Mouse (Mus musculus): ENCODE measurements around the gene Tmco3. TPM values are rescaled to one million over a fixed set of nuclear protein-coding genes. Genes with fewer than 3 reads are reported as not detected.

The Tmco3 gene
- total and polyA plus RNA-seq, 2 experiments from 2014 or later: 10.8 to 16.7 TPM

DNA sequence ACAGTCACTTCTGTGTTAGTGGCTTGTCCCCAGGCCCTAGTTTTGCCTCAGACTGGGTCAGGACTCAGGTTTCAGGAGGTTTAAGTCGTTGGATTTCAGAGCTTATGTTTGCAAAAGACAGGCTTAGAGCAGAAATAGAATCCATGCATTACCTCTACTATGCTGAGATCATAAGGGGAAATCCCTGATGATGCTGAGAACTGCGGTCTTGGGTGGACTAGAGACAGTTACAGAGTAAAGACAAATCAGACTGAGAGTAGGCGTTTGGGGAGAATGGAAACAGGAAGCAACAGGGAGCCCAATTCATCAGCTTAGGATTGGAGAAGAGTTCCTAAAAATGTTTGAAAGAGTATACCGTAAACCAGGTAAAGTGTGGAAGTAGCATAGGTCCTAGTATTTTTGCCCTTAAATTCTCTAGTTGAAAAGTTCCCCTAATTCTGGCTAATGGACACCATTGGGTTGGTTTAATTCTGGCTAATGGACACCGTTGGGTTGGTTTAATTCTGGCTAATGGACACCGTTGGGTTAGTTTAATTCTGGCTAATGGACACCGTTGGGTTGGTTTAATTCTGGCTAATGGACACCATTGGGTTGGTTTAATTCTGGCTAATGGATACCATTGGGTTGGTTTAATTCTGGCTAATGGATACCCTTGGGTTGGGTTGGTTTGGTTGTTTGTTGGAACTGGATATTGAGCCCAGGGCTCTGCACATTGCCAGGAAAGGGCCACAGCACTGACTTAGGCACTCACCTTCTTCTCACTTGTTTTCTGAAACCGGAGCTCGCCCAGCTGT is 5.9 kb downstream of the Tmco3 start:
- no peak overlapping the region for H3K4me2 ChIP-seq (ENCODE audit: low read depth, low read length)
- H3K27ac ChIP-seq (ENCODE audit: low read depth): no peak overlapping the region
- no peak overlapping the region for H3K9ac ChIP-seq (replicated peaks; ENCODE audit: low read depth, low read length)
- H3K9me3 ChIP-seq (replicated peaks; ENCODE audit: control insufficient read depth, low read length): no peaks in the 10 kb centered on the region
- TF ChIP-seq CTCF (IDR thresholded peaks at IDR 0.05; ENCODE audit: low read depth): no peak
- no peak for TF ChIP-seq EP300 (IDR thresholded peaks at IDR 0.05; ENCODE audit: low read depth)
- WGBS: 91% methylated on average over 9 of the region's 9 CpGs
- no peak for ATAC-seq (ENCODE audit: insufficient read depth, low read depth)
- no peak for DNase-seq (ENCODE audit: low spot score)
- H3K4me1 ChIP-seq (ENCODE audit: control insufficient read depth, insufficient read depth): no peaks in the 10 kb centered on the region
- H3K36me3 ChIP-seq (replicated peaks; ENCODE audit: control insufficient read depth, insufficient read depth, low read length): peaks cover 40% of the 10 kb centered on the region
- no peaks in the 10 kb centered on the region for H3K27me3 ChIP-seq (ENCODE audit: control insufficient read depth, insufficient read depth, low read length)
- H3K4me3 ChIP-seq (ENCODE audit: low read depth, low read length): no peak overlapping the region

DNA sequence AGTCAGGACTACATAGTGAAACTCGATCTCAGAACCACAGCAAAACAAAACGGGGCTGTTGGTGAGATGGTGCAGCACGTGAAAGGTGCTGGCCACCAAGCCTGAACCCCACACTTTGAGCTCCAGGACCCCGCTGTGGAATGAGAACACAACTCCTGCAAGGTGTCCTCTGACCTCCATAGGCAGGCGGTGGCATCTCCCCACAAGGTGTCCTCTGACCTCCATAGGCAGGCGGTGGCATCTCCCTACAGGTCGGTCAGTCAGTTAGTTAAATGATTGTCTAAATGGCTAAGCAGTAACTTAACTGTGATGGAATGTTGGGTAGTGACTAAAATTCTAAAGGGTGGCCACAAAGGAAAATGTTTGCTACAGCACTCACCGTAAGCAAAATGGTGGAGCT is 11.6 kb downstream of the Tmco3 start:
- no peak for ATAC-seq (ENCODE audit: insufficient read depth, low read depth)
- H3K9me3 ChIP-seq (replicated peaks; ENCODE audit: control insufficient read depth, low read length): no peaks in the 10 kb centered on the region
- H3K4me2 ChIP-seq (ENCODE audit: low read depth, low read length): no peak overlapping the region
- no peaks in the 10 kb centered on the region for H3K4me1 ChIP-seq (ENCODE audit: control insufficient read depth, insufficient read depth)
- H3K27me3 ChIP-seq (ENCODE audit: control insufficient read depth, insufficient read depth, low read length): no peaks in the 10 kb centered on the region
- H3K9ac ChIP-seq (replicated peaks; ENCODE audit: low read depth, low read length): no peak overlapping the region
- no peak for DNase-seq (ENCODE audit: low spot score)
- TF ChIP-seq CTCF (IDR thresholded peaks at IDR 0.05; ENCODE audit: low read depth) (no peak), EP300 (IDR thresholded peaks at IDR 0.05; ENCODE audit: low read depth) (no peak)
- 97% methylated on average over 8 of the region's 8 CpGs for WGBS
- no peak overlapping the region for H3K4me3 ChIP-seq (ENCODE audit: low read depth, low read length)
- H3K27ac ChIP-seq (ENCODE audit: low read depth): no peak overlapping the region
- H3K36me3 ChIP-seq (replicated peaks; ENCODE audit: control insufficient read depth, insufficient read depth, low read length): peaks cover 73% of the 10 kb centered on the region

DNA sequence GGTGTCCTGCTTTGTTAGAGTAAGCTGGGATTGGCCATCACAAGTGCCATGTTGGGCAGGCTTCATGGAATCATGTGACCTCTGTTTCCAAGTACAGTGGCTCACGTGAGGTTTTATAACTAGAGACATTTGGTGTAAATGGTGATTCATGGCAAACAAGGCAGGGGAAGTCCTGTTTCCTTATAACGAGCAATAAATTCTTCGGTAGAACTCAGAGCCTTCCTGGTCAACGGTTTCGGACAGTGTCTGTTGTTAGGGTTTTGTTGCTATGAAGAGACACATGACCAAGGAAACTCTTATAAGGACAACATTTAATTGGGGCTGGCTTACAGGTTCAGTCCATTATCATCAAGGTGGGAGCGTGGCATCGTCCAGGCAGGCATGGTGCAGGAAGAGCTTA is 13.0 kb downstream of the Tmco3 start:
- 92% methylated on average over 7 of the region's 7 CpGs for WGBS

DNA sequence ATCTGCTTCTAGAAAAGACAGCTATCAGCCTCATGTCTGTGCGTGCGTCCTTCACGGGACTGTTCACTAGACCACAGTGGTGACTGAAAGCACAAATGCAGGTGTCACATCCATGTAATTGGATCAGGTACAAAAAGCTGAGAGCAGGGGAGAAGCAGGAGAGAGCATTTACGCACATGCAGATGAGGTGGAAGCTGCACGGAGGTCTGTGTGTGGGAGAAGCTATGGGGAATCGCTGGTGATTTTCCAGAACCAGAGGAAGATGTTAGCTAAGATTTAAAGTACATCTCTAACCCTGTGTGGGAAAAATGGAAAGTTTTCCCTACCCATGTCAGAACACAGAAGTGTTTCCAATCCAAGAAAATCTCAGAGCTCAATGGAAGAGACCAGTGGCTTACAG is 17.5 kb downstream of the Tmco3 start:
- H3K27ac ChIP-seq (ENCODE audit: low read depth): no peak overlapping the region
- ATAC-seq (ENCODE audit: insufficient read depth, low read depth) (no peak), DNase-seq (ENCODE audit: low spot score) (no peak)
- H3K9me3 ChIP-seq (replicated peaks; ENCODE audit: control insufficient read depth, low read length): no peaks in the 10 kb centered on the region
- no peak overlapping the region for H3K4me2 ChIP-seq (ENCODE audit: low read depth, low read length)
- WGBS: 88% methylated on average over 6 of the region's 6 CpGs
- no peak for TF ChIP-seq CTCF (IDR thresholded peaks at IDR 0.05; ENCODE audit: low read depth)
- TF ChIP-seq EP300 (IDR thresholded peaks at IDR 0.05; ENCODE audit: low read depth): no peak
- H3K4me1 ChIP-seq (ENCODE audit: control insufficient read depth, insufficient read depth): no peaks in the 10 kb centered on the region
- H3K4me3 ChIP-seq (ENCODE audit: low read depth, low read length): no peak overlapping the region
- no peak overlapping the region for H3K9ac ChIP-seq (replicated peaks; ENCODE audit: low read depth, low read length)
- no peaks in the 10 kb centered on the region for H3K27me3 ChIP-seq (ENCODE audit: control insufficient read depth, insufficient read depth, low read length)
- peaks cover 53% of the 10 kb centered on the region for H3K36me3 ChIP-seq (replicated peaks; ENCODE audit: control insufficient read depth, insufficient read depth, low read length)

More for the DNA sequence above, 13.0 kb downstream of the Tmco3 start:
- Histone ChIP-seq H3K4me3 (ENCODE audit: low read depth, low read length) (no peak overlapping the region), H3K27ac (ENCODE audit: low read depth) (no peak overlapping the region), H3K36me3 (replicated peaks; ENCODE audit: control insufficient read depth, insufficient read depth, low read length) (peaks cover 69% of the 10 kb centered on the region), H3K4me1 (ENCODE audit: control insufficient read depth, insufficient read depth) (no peaks in the 10 kb centered on the region), H3K9me3 (replicated peaks; ENCODE audit: control insufficient read depth, low read length) (no peaks in the 10 kb centered on the region), H3K9ac (replicated peaks; ENCODE audit: low read depth, low read length) (no peak overlapping the region), H3K27me3 (ENCODE audit: control insufficient read depth, insufficient read depth, low read length) (no peaks in the 10 kb centered on the region), H3K4me2 (ENCODE audit: low read depth, low read length) (no peak overlapping the region)
- TF ChIP-seq EP300 (IDR thresholded peaks at IDR 0.05; ENCODE audit: low read depth): no peak
- no peak for TF ChIP-seq CTCF (IDR thresholded peaks at IDR 0.05; ENCODE audit: low read depth)
- ATAC-seq (ENCODE audit: insufficient read depth, low read depth) (no peak), DNase-seq (ENCODE audit: low spot score) (no peak)

DNA sequence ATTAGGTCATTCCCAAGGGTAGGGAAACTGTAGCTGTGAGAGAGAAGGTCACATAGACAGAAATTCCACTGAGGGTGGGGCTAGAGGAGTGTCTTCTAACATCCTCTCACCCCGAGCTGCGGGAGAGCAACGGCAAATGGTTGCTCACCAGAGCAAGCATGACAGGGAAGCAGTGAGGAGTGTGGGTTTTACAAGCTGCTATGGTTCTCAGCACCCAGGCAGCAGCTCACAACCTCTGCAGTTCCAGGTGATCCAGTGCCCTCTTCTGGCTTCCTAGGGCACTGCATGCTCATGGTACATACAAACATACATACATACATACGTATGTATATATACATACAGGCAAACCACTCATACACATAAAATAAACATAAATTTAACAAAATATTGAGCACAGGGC is 17.9 kb downstream of the Tmco3 start:
- no peak for ATAC-seq (ENCODE audit: insufficient read depth, low read depth)
- WGBS: 96% methylated on average over 4 of the region's 4 CpGs
- Histone ChIP-seq H3K27ac (ENCODE audit: low read depth) (no peak overlapping the region), H3K4me2 (ENCODE audit: low read depth, low read length) (no peak overlapping the region), H3K9me3 (replicated peaks; ENCODE audit: control insufficient read depth, low read length) (no peaks in the 10 kb centered on the region), H3K4me1 (ENCODE audit: control insufficient read depth, insufficient read depth) (no peaks in the 10 kb centered on the region), H3K27me3 (ENCODE audit: control insufficient read depth, insufficient read depth, low read length) (no peaks in the 10 kb centered on the region), H3K9ac (replicated peaks; ENCODE audit: low read depth, low read length) (no peak overlapping the region), H3K4me3 (ENCODE audit: low read depth, low read length) (no peak overlapping the region), H3K36me3 (replicated peaks; ENCODE audit: control insufficient read depth, insufficient read depth, low read length) (peaks cover 50% of the 10 kb centered on the region)
- DNase-seq (ENCODE audit: low spot score): no peak
- TF ChIP-seq CTCF (IDR thresholded peaks at IDR 0.05; ENCODE audit: low read depth): no peak
- no peak for TF ChIP-seq EP300 (IDR thresholded peaks at IDR 0.05; ENCODE audit: low read depth)

All from heart, postnatal 0 days (tissue).